Mouse (Mus musculus) G1E (cell line): ENCODE data around the gene Il7r.

Experiments used
- CTCF ChIP-seq: IDR thresholded peaks from 2 replicates; pipeline ENCODE4 v1.5.1; 2012; ENCODE audit warnings: low read depth, low read length, inconsistent platforms, mixed read lengths
- GATA1 ChIP-seq: IDR thresholded peaks from 2 replicates; pipeline ENCODE4 v1.6.1; 2012; ENCODE audit warnings: borderline replicate concordance, low read length, inconsistent platforms, mixed read lengths
- POLR2AphosphoS5 ChIP-seq: IDR thresholded peaks from 2 replicates; pipeline ENCODE4 v1.6.1; 2012; ENCODE audit warnings: low read depth, low read length, inconsistent platforms; ENCODE audit not compliant: insufficient replicate concordance
- TAL1 ChIP-seq: conservative IDR thresholded peaks from 2 replicates; pipeline ENCODE4 v1.6.1; 2012; ENCODE audit warnings: low read depth, low read length, inconsistent platforms, mixed read lengths

GRCm38 (mm10) chr15:9463521-9464027, 66.4 kb downstream of the Il7r start:
- TF ChIP-seq CTCF (no peak), TAL1 (no peak), GATA1 (no peak), POLR2AphosphoS5 (no peak)
